Mouse (Mus musculus): ENCODE data around the gene Zfp78. TPM values are rescaled to one million over a fixed set of nuclear protein-coding genes. Genes with fewer than 3 reads are reported as not detected.
A peak's percentile ranks its signal among the peaks of the same experiment; 100 is the strongest.

Zfp78 gene
- polyA plus RNA-seq, 1 experiment from 2014 or later, result 2.5 TPM

DNA sequence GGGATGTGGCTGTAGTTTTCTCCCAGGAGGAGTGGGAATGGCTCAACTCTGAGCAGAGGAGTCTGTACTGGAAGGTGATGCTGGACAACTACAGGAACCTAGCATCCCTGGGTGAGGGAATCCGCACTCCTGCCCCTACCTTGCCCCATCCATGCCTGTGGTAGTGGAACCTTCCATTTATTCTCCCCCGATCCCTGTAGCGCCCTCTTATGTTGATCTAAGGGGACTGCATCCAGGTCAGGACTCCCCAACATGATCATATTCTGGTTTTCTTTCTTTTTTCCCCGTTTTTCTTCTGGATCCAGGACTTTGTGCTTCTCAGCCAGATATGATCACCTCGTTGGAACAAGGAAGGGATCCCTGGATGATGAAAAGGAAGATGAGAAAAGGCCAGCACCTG, 26.4 kb downstream of the Zfp78 start:
- Histone ChIP-seq H3K27me3 (no peaks in the 10 kb centered on the region), H3K9me3 (replicated peaks) (no peaks in the 10 kb centered on the region), H3K4me1 (no peaks in the 10 kb centered on the region), H3K4me2 (no peak overlapping the region), H3K9ac (no peak overlapping the region), H3K27ac (no peak overlapping the region), H3K36me3 (peaks cover 49% of the 10 kb centered on the region), H3K4me3 (replicated peaks) (no peak overlapping the region)
- no peak for ATAC-seq (replicated peaks; ENCODE audit: low FRiP score)
- WGBS, result 73% methylated on average over 5 of the region's 5 CpGs

DNA sequence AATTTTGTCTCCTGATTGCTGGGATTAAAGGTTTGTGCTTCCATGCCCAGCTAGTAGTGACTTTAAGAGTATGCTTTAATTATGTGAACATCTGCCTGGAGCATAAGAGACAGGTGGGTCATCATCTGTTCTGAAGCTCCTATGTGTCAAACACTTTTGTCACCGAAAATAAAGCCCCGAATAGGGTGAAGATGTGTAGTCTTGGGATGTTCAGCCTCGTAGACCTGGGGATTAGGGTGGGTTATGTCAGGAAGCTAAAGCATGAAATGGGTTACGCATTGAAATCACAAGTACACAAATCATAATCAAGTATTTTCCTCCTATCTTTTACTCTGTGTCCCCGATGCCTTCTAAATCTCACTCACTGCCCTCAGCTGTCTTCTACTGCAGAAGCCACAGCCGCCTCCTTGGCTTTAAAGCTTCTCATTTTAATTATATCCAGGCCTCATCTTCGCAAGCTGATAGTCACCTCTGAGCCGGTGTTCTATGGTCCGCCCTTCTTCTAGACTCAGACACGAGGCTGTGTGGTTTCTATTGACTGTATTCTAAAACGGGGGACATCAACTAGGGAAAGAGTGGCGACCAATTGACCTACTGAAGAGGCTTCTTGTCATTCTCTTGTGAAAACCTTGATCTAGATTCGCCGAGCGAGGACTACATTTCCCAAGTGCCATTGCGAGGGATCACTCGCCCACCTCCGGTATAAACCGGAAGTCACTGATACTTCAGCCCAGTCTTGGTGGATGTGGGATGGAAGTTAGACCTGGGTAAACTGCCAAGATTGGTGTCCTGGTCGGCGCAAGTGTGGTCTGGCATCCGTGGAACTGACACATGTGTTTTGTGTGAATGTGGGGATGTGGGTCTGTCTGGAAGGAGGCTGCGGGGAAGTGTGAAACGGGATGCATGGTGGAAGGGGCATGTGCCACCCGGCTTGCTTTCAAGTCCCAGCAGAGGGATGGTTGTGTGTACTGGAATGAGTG, 35.2 kb downstream of the Zfp78 start, which contains the start of gene Smim17:
Smim17 (plus strand) TSS at position 720 of the 980 bp plus-strand sequence.
- Histone ChIP-seq H3K9me3 (replicated peaks) (no peaks in the 10 kb centered on the region), H3K36me3 (peaks cover 27% of the 10 kb centered on the region), H3K27me3 (no peaks in the 10 kb centered on the region), H3K9ac (peak within 1 kb of the TSS; percentile 48), H3K4me1 (no peaks in the 10 kb centered on the region), H3K4me3 (replicated peaks) (peak within 1 kb of the TSS; percentile 53), H3K4me2 (peak within 1 kb of the TSS; percentile 70), H3K27ac (no peak within 1 kb of the TSS)
- 27% methylated on average over 25 of the region's 25 CpGs for WGBS
- peak; percentile 90 for ATAC-seq (replicated peaks; ENCODE audit: low FRiP score)

DNA sequence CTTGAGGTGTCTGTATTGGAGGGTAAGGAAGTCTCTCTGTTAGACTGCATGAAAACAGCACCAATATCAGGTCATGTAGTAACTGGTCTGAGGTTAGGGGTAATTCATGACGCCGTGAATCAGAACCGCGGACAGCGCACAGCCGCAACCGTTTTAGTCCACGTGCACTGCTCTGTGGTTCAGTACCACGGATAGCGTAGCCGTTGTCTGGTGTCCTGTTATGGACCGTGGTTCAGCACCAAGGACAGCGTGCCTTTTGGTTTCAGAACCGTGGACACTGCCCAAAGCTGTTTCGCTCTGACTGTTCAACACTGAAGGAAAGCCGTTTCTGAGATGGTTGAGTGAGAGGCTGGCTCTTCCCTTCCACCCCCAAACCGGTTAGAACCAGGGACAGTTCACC, 47.0 kb downstream of the Zfp78 start, which contains the start of gene Gm20715:
Gm20715 (plus strand) TSS at position 235 of the 400 bp plus-strand sequence.
- WGBS, result 1% methylated on average over 17 of the region's 17 CpGs
- H3K4me1 ChIP-seq, result no peaks in the 10 kb centered on the region
- no peak within 1 kb of the TSS for H3K4me3 ChIP-seq (replicated peaks)
- H3K4me2 ChIP-seq, result no peak within 1 kb of the TSS
- H3K9ac ChIP-seq, result no peak within 1 kb of the TSS
- H3K27ac ChIP-seq, result no peak within 1 kb of the TSS
- ATAC-seq (replicated peaks; ENCODE audit: low FRiP score), result peak; percentile 98
- no peaks in the 10 kb centered on the region for H3K9me3 ChIP-seq (replicated peaks)
- no peaks in the 10 kb centered on the region for H3K27me3 ChIP-seq
- no peaks in the 10 kb centered on the region for H3K36me3 ChIP-seq

DNA sequence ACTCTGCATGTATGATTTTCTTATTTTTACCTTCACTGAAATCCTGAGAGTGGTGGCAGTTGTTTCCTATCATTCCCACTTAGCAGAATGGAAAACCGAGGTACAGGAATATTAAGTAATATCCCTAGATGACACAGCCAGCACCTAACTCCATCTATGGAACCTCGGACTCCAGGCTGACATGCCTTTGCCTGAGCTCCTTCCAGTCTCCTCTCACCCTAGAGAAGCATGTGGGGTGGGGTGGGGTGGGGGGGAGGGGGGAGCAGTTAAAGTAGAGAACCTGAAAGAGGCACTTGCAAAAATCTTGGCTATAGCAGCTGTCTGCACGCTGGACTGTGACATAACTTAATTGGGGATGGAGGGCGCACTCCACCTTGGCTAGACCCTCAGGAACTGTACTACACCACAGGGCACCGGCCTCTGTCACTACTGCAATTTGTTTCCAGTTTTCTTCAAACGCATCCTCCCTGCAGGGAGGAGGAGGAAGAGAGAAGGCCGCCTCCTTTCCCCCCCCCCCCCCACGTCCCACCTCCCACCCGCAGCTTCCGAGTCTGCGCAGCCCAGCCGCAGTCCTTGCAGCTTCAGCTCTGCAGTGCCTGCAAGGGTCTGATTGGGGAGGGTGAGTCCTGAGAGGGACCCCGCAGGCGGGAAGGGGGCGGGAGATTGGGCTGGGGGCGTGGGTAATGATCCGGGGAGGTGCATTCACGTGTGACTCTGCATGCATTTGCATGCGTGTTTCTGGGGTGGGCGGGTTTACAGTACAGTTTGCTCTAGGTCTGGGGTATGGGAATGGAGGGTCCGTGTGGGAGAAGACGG, 51.8 kb downstream of the Zfp78 start:
- no peaks in the 10 kb centered on the region for H3K9me3 ChIP-seq (replicated peaks)
- no peaks in the 10 kb centered on the region for H3K4me1 ChIP-seq
- H3K36me3 ChIP-seq, result no peaks in the 10 kb centered on the region
- no peak overlapping the region for H3K4me3 ChIP-seq (replicated peaks)
- H3K27me3 ChIP-seq, result no peaks in the 10 kb centered on the region
- H3K9ac ChIP-seq, result no peak overlapping the region
- no peak overlapping the region for H3K27ac ChIP-seq
- no peak for ATAC-seq (replicated peaks; ENCODE audit: low FRiP score)
- 14% methylated on average over 18 of the region's 22 CpGs for WGBS
- 0 out of 2 replicates have a peak overlapping the region, but pooled peaks have one; percentile 12 for H3K4me2 ChIP-seq

DNA sequence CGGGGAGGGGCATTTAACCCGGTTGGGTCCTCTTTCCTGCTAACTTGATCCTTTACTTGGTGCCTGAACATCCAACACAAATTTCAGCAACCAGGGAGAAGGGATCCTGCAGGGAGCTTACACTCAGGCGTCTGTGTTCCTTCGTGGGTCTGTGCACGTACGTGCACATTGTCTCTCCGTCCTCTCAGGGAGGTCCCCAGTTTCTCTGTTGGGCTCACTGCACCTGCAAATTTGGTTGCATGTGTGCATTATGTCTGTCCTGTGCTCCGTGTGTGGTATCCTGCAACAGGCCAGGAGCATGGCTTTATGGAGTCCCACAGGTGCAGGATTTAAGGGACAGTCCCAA, 52.3 kb downstream of the Zfp78 start:
- ATAC-seq (replicated peaks; ENCODE audit: low FRiP score), result no peak
- no peaks in the 10 kb centered on the region for H3K27me3 ChIP-seq
- H3K9ac ChIP-seq, result no peak overlapping the region
- H3K27ac ChIP-seq, result no peak overlapping the region
- H3K4me1 ChIP-seq, result no peaks in the 10 kb centered on the region
- H3K4me2 ChIP-seq, result 0 out of 2 replicates have a peak overlapping the region, but pooled peaks have one; percentile 12
- no peaks in the 10 kb centered on the region for H3K36me3 ChIP-seq
- no peak overlapping the region for H3K4me3 ChIP-seq (replicated peaks)
- WGBS, result 15% methylated on average over 8 of the region's 8 CpGs
- no peaks in the 10 kb centered on the region for H3K9me3 ChIP-seq (replicated peaks)

DNA sequence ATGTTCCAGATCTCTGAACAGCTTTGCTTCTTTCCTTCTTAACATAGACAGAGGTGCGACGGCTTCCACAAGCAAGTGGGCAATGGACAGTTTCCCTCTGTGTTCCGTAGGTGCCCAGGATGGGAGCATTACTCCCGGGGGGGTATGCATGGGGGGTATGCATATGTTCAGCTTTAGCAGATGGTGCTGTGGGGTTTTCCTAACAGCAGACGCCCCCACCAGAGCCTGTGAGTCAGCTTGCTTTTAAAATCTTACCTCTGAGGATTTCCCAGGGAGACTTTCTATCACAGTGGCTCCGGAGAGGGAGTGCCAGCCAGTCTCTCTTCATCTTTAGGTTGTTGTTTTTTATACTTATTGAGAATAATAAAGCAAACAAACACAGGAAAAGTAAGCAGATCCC, 56.8 kb downstream of the Zfp78 start:
- no peaks in the 10 kb centered on the region for H3K36me3 ChIP-seq
- ATAC-seq (replicated peaks; ENCODE audit: low FRiP score), result no peak
- no peaks in the 10 kb centered on the region for H3K27me3 ChIP-seq
- H3K27ac ChIP-seq, result no peak overlapping the region
- no peak overlapping the region for H3K4me2 ChIP-seq
- H3K9me3 ChIP-seq (replicated peaks), result no peaks in the 10 kb centered on the region
- H3K4me1 ChIP-seq, result no peaks in the 10 kb centered on the region
- 75% methylated on average over 6 of the region's 6 CpGs for WGBS
- no peak overlapping the region for H3K9ac ChIP-seq
- H3K4me3 ChIP-seq (replicated peaks), result no peak overlapping the region

DNA sequence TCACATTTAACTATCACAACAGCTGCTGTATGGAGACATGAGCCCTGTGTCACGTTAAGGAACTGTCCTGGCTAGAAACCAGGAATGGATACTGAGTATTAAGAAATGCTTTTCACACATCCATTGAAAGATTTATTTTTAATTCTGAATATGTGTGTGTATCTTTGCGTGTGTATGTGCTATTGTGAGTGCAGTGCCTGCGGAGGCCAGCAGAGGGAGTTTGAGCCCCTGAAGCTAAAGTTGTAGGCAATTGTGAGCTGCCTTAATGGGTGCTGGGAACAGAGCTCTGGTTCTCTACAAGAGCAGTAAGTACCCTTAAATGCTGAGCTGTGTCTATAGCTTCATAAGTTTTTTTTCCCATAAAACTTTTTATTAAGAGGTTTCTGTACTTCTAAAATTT, 66.3 kb downstream of the Zfp78 start:
- H3K9ac ChIP-seq, result no peak overlapping the region
- H3K4me1 ChIP-seq, result no peaks in the 10 kb centered on the region
- no peaks in the 10 kb centered on the region for H3K27me3 ChIP-seq
- no peak overlapping the region for H3K4me2 ChIP-seq
- H3K27ac ChIP-seq, result no peak overlapping the region
- 85% methylated on average over 3 of the region's 3 CpGs for WGBS
- peaks cover 2% of the 10 kb centered on the region; the same call in 1 of the 2 replicates for H3K9me3 ChIP-seq (replicated peaks)
- no peaks in the 10 kb centered on the region for H3K36me3 ChIP-seq
- ATAC-seq (replicated peaks; ENCODE audit: low FRiP score), result no peak
- H3K4me3 ChIP-seq (replicated peaks), result no peak overlapping the region

DNA sequence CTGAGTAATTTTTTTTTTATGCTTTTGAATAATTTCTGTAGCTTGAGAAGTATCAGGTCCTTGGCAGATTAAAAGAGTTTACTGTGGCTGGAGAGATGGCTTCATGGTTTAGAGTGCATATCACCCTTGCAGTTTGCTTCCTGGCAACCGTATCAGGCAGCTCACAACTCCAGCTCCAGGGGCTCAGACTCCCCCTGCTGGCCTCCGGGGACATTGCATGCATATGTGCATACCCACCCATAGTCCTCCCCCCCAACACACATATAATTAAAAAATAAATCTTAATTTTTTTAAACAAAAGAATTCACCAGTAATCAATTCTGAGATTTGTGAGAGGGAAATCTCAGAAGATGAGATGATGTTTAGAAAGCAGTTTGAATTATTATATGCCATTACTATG, 67.3 kb downstream of the Zfp78 start:
- no peak overlapping the region for H3K9ac ChIP-seq
- H3K27ac ChIP-seq, result no peak overlapping the region
- no peak overlapping the region for H3K4me3 ChIP-seq (replicated peaks)
- WGBS, result 34% methylated on average over 2 of the region's 2 CpGs
- no peaks in the 10 kb centered on the region for H3K4me1 ChIP-seq
- no peak overlapping the region for H3K4me2 ChIP-seq
- H3K36me3 ChIP-seq, result no peaks in the 10 kb centered on the region
- no peaks in the 10 kb centered on the region for H3K27me3 ChIP-seq
- no peak for ATAC-seq (replicated peaks; ENCODE audit: low FRiP score)
- H3K9me3 ChIP-seq (replicated peaks), result peaks cover 2% of the 10 kb centered on the region; the same call in 1 of the 2 replicates

Other genes starting within 250 kb of the Zfp78 start
- 30.7 and 31.9 TPM in 2 replicates for gene Zfp787, start 207.3 kb upstream of the Zfp78 start, polyA plus RNA-seq (2015; fragmentation: Nextera tagmentation; extraction: Ambion mirVana)
- 65.5 and 71.4 TPM in 2 replicates for gene Zfp444, start 191.1 kb upstream of the Zfp78 start, polyA plus RNA-seq (2015; fragmentation: Nextera tagmentation; extraction: Ambion mirVana)
- not detected in 2 replicates for gene Galp, start 166.2 kb upstream of the Zfp78 start, polyA plus RNA-seq (2015; fragmentation: Nextera tagmentation; extraction: Ambion mirVana)
- not detected in 2 replicates for gene Zscan5b, start 141.0 kb upstream of the Zfp78 start, polyA plus RNA-seq (2015; fragmentation: Nextera tagmentation; extraction: Ambion mirVana)
- not detected in 2 replicates for gene Epp13, start 110.6 kb upstream of the Zfp78 start, polyA plus RNA-seq (2015; fragmentation: Nextera tagmentation; extraction: Ambion mirVana)
- 5.9 and 6.3 TPM in 2 replicates for gene Zfp667, start 76.7 kb upstream of the Zfp78 start, polyA plus RNA-seq (2015; fragmentation: Nextera tagmentation; extraction: Ambion mirVana)
- gene Zfp583, start 32.0 kb upstream of the Zfp78 start, polyA plus RNA-seq (2015; fragmentation: Nextera tagmentation; extraction: Ambion mirVana), result 5.1 and 6.2 TPM in 2 replicates
- gene Gm3854, start 19.5 kb upstream of the Zfp78 start, polyA plus RNA-seq (2015; fragmentation: Nextera tagmentation; extraction: Ambion mirVana), result 2.3 and 2.4 TPM in 2 replicates
- 7.8 and 8.3 TPM in 2 replicates for gene Zfp28, start 20.0 kb downstream of the Zfp78 start, polyA plus RNA-seq (2015; fragmentation: Nextera tagmentation; extraction: Ambion mirVana)
- 0.04 and 0.17 TPM in 2 replicates for gene Smim17, start 35.4 kb downstream of the Zfp78 start, polyA plus RNA-seq (2015; fragmentation: Nextera tagmentation; extraction: Ambion mirVana)
- not detected in 2 replicates for gene Gm20715, start 47.0 kb downstream of the Zfp78 start, polyA plus RNA-seq (2015; fragmentation: Nextera tagmentation; extraction: Ambion mirVana)
- gene Olfr1344, start 75.4 kb downstream of the Zfp78 start, polyA plus RNA-seq (2015; fragmentation: Nextera tagmentation; extraction: Ambion mirVana), result not detected in 2 replicates
- gene Olfr1336, start 92.9 kb downstream of the Zfp78 start, polyA plus RNA-seq (2015; fragmentation: Nextera tagmentation; extraction: Ambion mirVana), result not detected in 2 replicates
- not detected in 2 replicates for gene Olfr1346, start 103.8 kb downstream of the Zfp78 start, polyA plus RNA-seq (2015; fragmentation: Nextera tagmentation; extraction: Ambion mirVana)
- gene Olfr5, start 123.7 kb downstream of the Zfp78 start, polyA plus RNA-seq (2015; fragmentation: Nextera tagmentation; extraction: Ambion mirVana), result not detected in 2 replicates
- not detected in 2 replicates for gene Olfr1347, start 136.5 kb downstream of the Zfp78 start, polyA plus RNA-seq (2015; fragmentation: Nextera tagmentation; extraction: Ambion mirVana)
- gene Olfr1348, start 145.5 kb downstream of the Zfp78 start, polyA plus RNA-seq (2015; fragmentation: Nextera tagmentation; extraction: Ambion mirVana), result not detected in 2 replicates
- gene Olfr1349, start 159.7 kb downstream of the Zfp78 start, polyA plus RNA-seq (2015; fragmentation: Nextera tagmentation; extraction: Ambion mirVana), result not detected in 2 replicates
- gene Olfr1350, start 201.6 kb downstream of the Zfp78 start, polyA plus RNA-seq (2015; fragmentation: Nextera tagmentation; extraction: Ambion mirVana), result not detected in 2 replicates